Mouse (Mus musculus) induced T-regulatory cell, adult 2 months (primary cell): ENCODE results near the gene Prtn3.
A peak's percentile ranks its signal among the peaks of the same experiment; 100 is the strongest.

Experiments used
- DNase-seq: peaks from one replicate; pipeline ENCODE4 v3.0.0-alpha.2; 2012; ENCODE audit warnings: low read depth

Gene Prtn3

GRCm38 (mm10) chr10:79910556-79910955 lies 36.3 kb downstream of the Prtn3 start, which contains the start of gene Gm26602:
TSS of gene Gm26602 (plus strand) at chr10:79910856.
- DNase-seq, result no peak

GRCm38 (mm10) chr10:79912412-79912811 lies 38.1 kb downstream of the Prtn3 start:
- no peak for DNase-seq

GRCm38 (mm10) chr10:79914131-79914947 lies 40.1 kb downstream of the Prtn3 start:
- no peak for DNase-seq

- no peak for DNase-seq
These were observed 40.8 kb downstream of the Prtn3 start for GRCm38 (mm10) chr10:79914948-79915596.

GRCm38 (mm10) chr10:79916081-79916480 lies 41.8 kb downstream of the Prtn3 start:
- no peak for DNase-seq

- DNase-seq, result peak; percentile 88
These were observed 42.7 kb downstream of the Prtn3 start, which contains the start of gene Kiss1r for GRCm38 (mm10) chr10:79916808-79917531. TSS of gene Kiss1r (plus strand) at chr10:79916971.

- DNase-seq, result no peak
These were observed 43.3 kb downstream of the Prtn3 start for GRCm38 (mm10) chr10:79917532-79918100.

GRCm38 (mm10) chr10:79918231-79919078 lies 44.2 kb downstream of the Prtn3 start:
- no peak for DNase-seq

GRCm38 (mm10) chr10:79919251-79919849 lies 45.1 kb downstream of the Prtn3 start:
- DNase-seq, result peak; percentile 67

GRCm38 (mm10) chr10:79920056-79920890 lies 46.0 kb downstream of the Prtn3 start:
- DNase-seq, result no peak

GRCm38 (mm10) chr10:79920958-79921535 lies 46.8 kb downstream of the Prtn3 start, which contains the start of gene R3hdm4:
TSS of gene R3hdm4 (minus strand) at chr10:79921208.
- no peak for DNase-seq

- no peak for DNase-seq
These were observed 47.3 kb downstream of the Prtn3 start for GRCm38 (mm10) chr10:79921572-79921971.

- peak; percentile 95 for DNase-seq
These were observed 50.9 kb downstream of the Prtn3 start for GRCm38 (mm10) chr10:79924998-79925784.

GRCm38 (mm10) chr10:79925785-79926490 lies 51.7 kb downstream of the Prtn3 start:
- peak; percentile 72 for DNase-seq

- DNase-seq, result peak; percentile 97
These were observed 52.4 kb downstream of the Prtn3 start, which contains the start of gene Arid3a for GRCm38 (mm10) chr10:79926491-79927323. TSS of gene Arid3a (plus strand) at chr10:79927043.

- peak; percentile 80 for DNase-seq
These were observed 53.2 kb downstream of the Prtn3 start for GRCm38 (mm10) chr10:79927324-79928029.
